Mouse (Mus musculus): ENCODE measurements around the gene Dnajc22. TPM values are rescaled to one million over a fixed set of nuclear protein-coding genes. Genes with fewer than 3 reads are reported as not detected.

Dnajc22 gene
- polyA plus RNA-seq, 1 experiment from 2014 or later: 0.84 TPM

- H3K27ac ChIP-seq: no peak overlapping the region
- H3K36me3 ChIP-seq (ENCODE audit: poor library complexity, severe bottlenecking): no peaks in the 10 kb centered on the region
- H3K4me1 ChIP-seq: no peaks in the 10 kb centered on the region
- WGBS: 80% methylated on average over 7 of the region's 7 CpGs
- H3K9ac ChIP-seq: no peak overlapping the region
- H3K27me3 ChIP-seq: peaks cover 2% of the 10 kb centered on the region; the same call in 1 of the 2 replicates
- no peak overlapping the region for H3K4me3 ChIP-seq
- no peak for ATAC-seq
- H3K9me3 ChIP-seq (replicated peaks): no peaks in the 10 kb centered on the region
- H3K4me2 ChIP-seq: no peak overlapping the region
Measured at GRCm38 (mm10) chr15:99105238-99105637, 12.3 kb downstream of the Dnajc22 start.

GRCm38 (mm10) chr15:99107866-99108265 is 14.9 kb downstream of the Dnajc22 start:
- no peaks in the 10 kb centered on the region for H3K36me3 ChIP-seq (ENCODE audit: poor library complexity, severe bottlenecking)
- no peaks in the 10 kb centered on the region for H3K27me3 ChIP-seq
- H3K4me1 ChIP-seq: no peaks in the 10 kb centered on the region
- H3K9ac ChIP-seq: no peak overlapping the region
- no peak overlapping the region for H3K4me3 ChIP-seq
- H3K9me3 ChIP-seq (replicated peaks): no peaks in the 10 kb centered on the region
- no peak overlapping the region for H3K27ac ChIP-seq
- WGBS: 87% methylated on average over 3 of the region's 3 CpGs
- no peak overlapping the region for H3K4me2 ChIP-seq
- no peak for ATAC-seq

- no peak overlapping the region for H3K4me3 ChIP-seq
- no peak for ATAC-seq
- H3K36me3 ChIP-seq (ENCODE audit: poor library complexity, severe bottlenecking): no peaks in the 10 kb centered on the region
- no peaks in the 10 kb centered on the region for H3K27me3 ChIP-seq
- WGBS: 96% methylated on average over 3 of the region's 3 CpGs
- H3K4me1 ChIP-seq: no peaks in the 10 kb centered on the region
- no peak overlapping the region for H3K4me2 ChIP-seq
- no peak overlapping the region for H3K27ac ChIP-seq
- no peak overlapping the region for H3K9ac ChIP-seq
- H3K9me3 ChIP-seq (replicated peaks): no peaks in the 10 kb centered on the region
Measured at GRCm38 (mm10) chr15:99111139-99111538, 18.2 kb downstream of the Dnajc22 start.

- no peaks in the 10 kb centered on the region for H3K27me3 ChIP-seq
Measured at GRCm38 (mm10) chr15:99111809-99112208, 18.8 kb downstream of the Dnajc22 start.

GRCm38 (mm10) chr15:99112843-99113395 is 19.9 kb downstream of the Dnajc22 start:
- WGBS: 75% methylated on average over 11 of the region's 11 CpGs
- no peak overlapping the region for H3K27ac ChIP-seq
- ATAC-seq: no peak
- H3K9ac ChIP-seq: no peak overlapping the region
- H3K27me3 ChIP-seq: no peaks in the 10 kb centered on the region
- no peak overlapping the region for H3K4me3 ChIP-seq
- no peaks in the 10 kb centered on the region for H3K4me1 ChIP-seq
- H3K4me2 ChIP-seq: no peak overlapping the region
- no peaks in the 10 kb centered on the region for H3K36me3 ChIP-seq (ENCODE audit: poor library complexity, severe bottlenecking)
- no peaks in the 10 kb centered on the region for H3K9me3 ChIP-seq (replicated peaks)

More at GRCm38 (mm10) chr15:99111809-99112208, 18.8 kb downstream of the Dnajc22 start:
- Histone ChIP-seq H3K36me3 (ENCODE audit: poor library complexity, severe bottlenecking) (no peaks in the 10 kb centered on the region), H3K4me3 (no peak overlapping the region), H3K9me3 (replicated peaks) (no peaks in the 10 kb centered on the region), H3K9ac (no peak overlapping the region), H3K4me1 (no peaks in the 10 kb centered on the region), H3K4me2 (no peak overlapping the region), H3K27ac (no peak overlapping the region)
- 73% methylated on average over 4 of the region's 4 CpGs for WGBS
- no peak for ATAC-seq

GRCm38 (mm10) chr15:99113396-99113975 is 20.5 kb downstream of the Dnajc22 start:
- Histone ChIP-seq H3K4me1 (no peaks in the 10 kb centered on the region), H3K4me2 (no peak overlapping the region), H3K4me3 (no peak overlapping the region), H3K27me3 (no peaks in the 10 kb centered on the region), H3K9me3 (replicated peaks) (no peaks in the 10 kb centered on the region), H3K36me3 (ENCODE audit: poor library complexity, severe bottlenecking) (no peaks in the 10 kb centered on the region), H3K9ac (no peak overlapping the region), H3K27ac (no peak overlapping the region)
- no peak for ATAC-seq
- 6% methylated on average over 9 of the region's 9 CpGs for WGBS

GRCm38 (mm10) chr15:99114312-99115064 is 21.5 kb downstream of the Dnajc22 start:
- Histone ChIP-seq H3K36me3 (ENCODE audit: poor library complexity, severe bottlenecking) (no peaks in the 10 kb centered on the region), H3K4me2 (no peak overlapping the region), H3K4me3 (no peak overlapping the region), H3K27ac (no peak overlapping the region), H3K27me3 (no peaks in the 10 kb centered on the region), H3K4me1 (no peaks in the 10 kb centered on the region), H3K9me3 (replicated peaks) (no peaks in the 10 kb centered on the region), H3K9ac (no peak overlapping the region)
- WGBS: 49% methylated on average over 14 of the region's 14 CpGs
- no peak for ATAC-seq

- Histone ChIP-seq H3K4me1 (no peaks in the 10 kb centered on the region), H3K36me3 (ENCODE audit: poor library complexity, severe bottlenecking) (no peaks in the 10 kb centered on the region), H3K9ac (no peak overlapping the region), H3K4me2 (no peak overlapping the region), H3K4me3 (no peak overlapping the region), H3K9me3 (replicated peaks) (no peaks in the 10 kb centered on the region), H3K27me3 (no peaks in the 10 kb centered on the region), H3K27ac (no peak overlapping the region)
- no peak for ATAC-seq
- WGBS: 85% methylated on average over 7 of the region's 7 CpGs
Measured at GRCm38 (mm10) chr15:99115065-99115423, 22.1 kb downstream of the Dnajc22 start.

- Histone ChIP-seq H3K27me3 (no peaks in the 10 kb centered on the region), H3K4me1 (no peaks in the 10 kb centered on the region), H3K9me3 (replicated peaks) (no peaks in the 10 kb centered on the region), H3K27ac (no peak overlapping the region), H3K4me2 (no peak overlapping the region), H3K4me3 (no peak overlapping the region), H3K9ac (no peak overlapping the region), H3K36me3 (ENCODE audit: poor library complexity, severe bottlenecking) (no peaks in the 10 kb centered on the region)
- WGBS: 59% methylated on average over 11 of the region's 11 CpGs
- no peak for ATAC-seq
Measured at GRCm38 (mm10) chr15:99116539-99116938, 23.6 kb downstream of the Dnajc22 start.

- Histone ChIP-seq H3K4me3 (no peak overlapping the region), H3K4me1 (peaks cover 5% of the 10 kb centered on the region; the same call in 1 of the 2 replicates), H3K27ac (no peak overlapping the region), H3K4me2 (no peak overlapping the region), H3K9me3 (replicated peaks) (no peaks in the 10 kb centered on the region), H3K27me3 (no peaks in the 10 kb centered on the region), H3K36me3 (ENCODE audit: poor library complexity, severe bottlenecking) (no peaks in the 10 kb centered on the region), H3K9ac (no peak overlapping the region)
- ATAC-seq: no peak
- WGBS: 17% methylated on average over 11 of the region's 11 CpGs
Measured at GRCm38 (mm10) chr15:99120814-99121213, 27.8 kb downstream of the Dnajc22 start.

GRCm38 (mm10) chr15:99122642-99123041 is 29.7 kb downstream of the Dnajc22 start:
- Histone ChIP-seq H3K27me3 (no peaks in the 10 kb centered on the region), H3K4me1 (peaks cover 6% of the 10 kb centered on the region), H3K9ac (no peak overlapping the region), H3K27ac (no peak overlapping the region), H3K36me3 (ENCODE audit: poor library complexity, severe bottlenecking) (no peaks in the 10 kb centered on the region), H3K4me2 (no peak overlapping the region), H3K9me3 (replicated peaks) (no peaks in the 10 kb centered on the region), H3K4me3 (no peak overlapping the region)
- 80% methylated on average over 2 of the region's 2 CpGs for WGBS
- no peak for ATAC-seq

GRCm38 (mm10) chr15:99125711-99126080 is 32.7 kb downstream of the Dnajc22 start, which contains the start of gene Spats2:
Spats2 (plus strand) TSS chr15:99125916.
- no peak for ATAC-seq
- WGBS: 2% methylated on average over 12 of the region's 12 CpGs
- peak within 1 kb of the TSS; percentile 82 for H3K4me3 ChIP-seq

More at GRCm38 (mm10) chr15:99125711-99126080, 32.7 kb downstream of the Dnajc22 start, which contains the start of gene Spats2:
- H3K9me3 ChIP-seq (replicated peaks): no peaks in the 10 kb centered on the region
- no peaks in the 10 kb centered on the region for H3K36me3 ChIP-seq (ENCODE audit: poor library complexity, severe bottlenecking)
- peak within 1 kb of the TSS; percentile 96 for H3K27ac ChIP-seq
- H3K4me1 ChIP-seq: peaks cover 36% of the 10 kb centered on the region
- peak within 1 kb of the TSS; percentile 76 for H3K4me2 ChIP-seq
- H3K27me3 ChIP-seq: no peaks in the 10 kb centered on the region
- peak within 1 kb of the TSS; percentile 89 for H3K9ac ChIP-seq

Data from forebrain, embryonic 13.5 days (tissue).